Mouse (Mus musculus): Measurements from ENCODE around the gene 9530003J23Rik.
"Not testable (repeated sequence)": the region's sequence is repeated elsewhere in the genome, so short reads cannot be mapped to it uniquely, and the experiment has no call there.

The 9530003J23Rik gene

GRCm38 (mm10) chr10:117225094-117225493, 13.4 kb downstream of the 9530003J23Rik start:
- DNase-seq (ENCODE audit: low spot score in 2 of 2) = no peak

- peak; percentile 94 to 97 for DNase-seq (ENCODE audit: low spot score in 2 of 2)
Measured at GRCm38 (mm10) chr10:117224102-117224990, 14.2 kb downstream of the 9530003J23Rik start, which contains the start of gene Yeats4. TSS of gene Yeats4 (minus strand) at chr10:117224507.

DNA sequence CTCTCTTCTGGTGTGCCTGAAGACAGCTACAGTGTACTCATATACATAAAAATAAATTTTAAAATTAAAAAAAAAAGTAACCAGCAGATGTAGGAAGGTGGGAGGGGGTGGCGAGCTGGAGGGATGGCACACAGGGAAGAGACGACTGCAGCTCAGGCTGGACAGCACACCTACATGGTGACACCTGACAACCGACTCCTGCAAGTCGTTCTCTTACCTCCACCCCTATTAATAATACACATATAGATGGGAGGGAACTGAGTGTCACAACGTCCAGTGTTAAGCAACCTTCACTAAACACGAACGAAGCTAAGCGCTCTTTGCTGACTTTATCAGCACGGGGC, 14.8 kb downstream of the 9530003J23Rik start:
- no peak for DNase-seq (ENCODE audit: low spot score in 2 of 2)

DNA sequence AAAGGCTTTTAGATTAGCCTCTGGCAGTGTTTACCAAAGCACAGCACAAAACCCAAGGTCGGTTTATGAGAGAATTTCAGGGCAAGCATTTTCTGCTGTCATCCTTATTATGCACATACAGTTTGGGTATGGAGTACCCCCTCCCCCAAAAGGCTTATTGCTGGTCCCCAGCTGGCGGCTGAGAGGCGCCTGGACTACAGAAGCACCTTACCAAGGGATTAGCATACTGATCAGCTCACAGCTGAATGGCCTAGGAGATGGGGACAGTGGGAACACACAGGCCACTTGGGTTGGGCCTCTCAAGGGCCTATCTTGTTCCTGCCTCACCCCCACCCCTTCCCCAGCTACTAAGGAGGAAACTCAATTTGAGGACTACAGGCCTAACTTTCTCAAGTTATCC, 15.7 kb downstream of the 9530003J23Rik start:
- no peak for DNase-seq (ENCODE audit: low spot score in 2 of 2)

- no peak for DNase-seq (ENCODE audit: low spot score in 2 of 2)
Measured at GRCm38 (mm10) chr10:117218351-117218750, 20.2 kb downstream of the 9530003J23Rik start.

DNA sequence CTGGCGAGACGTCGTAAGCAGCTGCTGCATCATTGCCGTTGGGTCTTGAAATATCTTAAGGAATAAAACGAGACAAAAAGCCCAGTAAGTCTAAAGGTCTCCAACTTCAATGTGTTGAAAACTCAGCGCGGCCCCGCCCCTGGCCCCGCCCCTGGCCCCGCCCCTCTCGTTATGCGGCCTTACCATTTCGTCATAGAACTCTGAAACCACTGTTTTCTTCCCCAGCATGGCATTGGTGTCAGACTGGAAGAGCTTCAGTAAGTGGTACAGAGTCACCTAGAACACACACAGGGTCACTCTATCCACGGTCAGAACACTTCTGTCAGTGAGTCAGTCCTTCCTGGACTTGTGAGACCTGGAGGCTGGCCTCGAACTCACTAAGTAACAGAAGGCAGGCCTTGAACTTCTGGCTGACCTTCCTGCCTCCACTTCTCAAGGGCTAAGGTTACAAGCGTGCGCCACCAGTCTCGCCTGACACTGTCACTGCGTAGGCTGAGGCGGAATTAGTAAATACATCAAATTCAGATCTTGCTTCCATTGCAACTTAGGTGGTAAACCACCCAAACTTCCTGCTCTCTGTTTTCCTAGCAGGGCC, 21.2 kb downstream of the 9530003J23Rik start:
- no peak for DNase-seq (ENCODE audit: low spot score in 2 of 2)

DNA sequence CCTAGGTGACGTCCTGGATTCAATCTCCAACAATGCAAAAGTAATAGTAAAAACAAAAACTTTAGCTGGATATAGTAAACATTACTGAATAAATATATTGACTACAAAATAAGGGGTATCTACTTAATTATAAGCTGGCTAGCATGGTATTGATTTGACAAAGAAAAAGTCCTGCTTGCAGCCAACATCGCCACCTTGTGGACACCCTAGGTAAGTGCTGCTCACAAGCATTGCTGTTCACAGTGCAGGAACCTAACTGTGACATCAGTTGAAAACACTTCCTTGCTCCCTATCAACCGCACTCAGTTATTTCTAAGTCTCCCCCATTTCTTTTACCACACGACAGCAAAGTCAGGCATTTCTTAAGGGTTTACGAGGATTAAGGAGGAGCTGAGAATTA, 21.7 kb downstream of the 9530003J23Rik start:
- no peak for DNase-seq (ENCODE audit: low spot score in 2 of 2)

- DNase-seq (ENCODE audit: low spot score in 2 of 2) = no peak
Measured at GRCm38 (mm10) chr10:117216132-117216495, 22.4 kb downstream of the 9530003J23Rik start.

DNA sequence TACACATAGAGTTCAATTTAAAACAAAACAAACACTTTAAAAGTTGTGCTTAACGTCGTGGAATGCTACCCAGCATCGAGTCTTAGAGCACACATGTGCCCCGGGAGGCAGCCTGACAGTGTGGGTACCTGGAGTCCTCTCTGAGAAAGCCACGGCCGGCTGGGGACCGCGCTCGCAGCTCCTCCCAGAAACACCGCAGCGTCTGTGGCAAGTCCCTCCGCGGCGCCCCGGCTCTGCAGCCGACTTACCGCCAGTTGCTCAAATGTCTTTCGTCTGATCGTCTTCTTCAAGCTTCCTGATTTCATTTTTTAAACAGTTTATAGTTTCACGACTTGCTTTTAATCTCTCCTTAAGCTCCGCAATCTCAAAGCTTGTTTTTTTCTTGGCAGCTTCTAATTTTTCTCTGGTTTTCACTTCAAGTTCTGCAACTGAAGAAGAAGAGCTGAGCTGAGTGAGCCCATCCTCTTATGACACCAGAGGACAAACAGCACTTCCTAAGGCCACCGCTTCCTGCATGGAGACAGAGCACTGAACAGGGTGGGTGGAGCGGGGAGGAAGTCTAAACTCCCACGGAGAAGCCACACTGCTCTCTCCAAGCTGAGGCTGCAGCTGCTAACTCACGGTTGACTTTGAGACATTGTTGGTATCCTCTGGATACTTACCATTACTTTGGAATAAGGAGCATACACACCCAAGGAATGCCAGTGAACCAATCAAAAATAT, 22.9 kb downstream of the 9530003J23Rik start:
- DNase-seq (ENCODE audit: low spot score in 2 of 2) = no peak

DNA sequence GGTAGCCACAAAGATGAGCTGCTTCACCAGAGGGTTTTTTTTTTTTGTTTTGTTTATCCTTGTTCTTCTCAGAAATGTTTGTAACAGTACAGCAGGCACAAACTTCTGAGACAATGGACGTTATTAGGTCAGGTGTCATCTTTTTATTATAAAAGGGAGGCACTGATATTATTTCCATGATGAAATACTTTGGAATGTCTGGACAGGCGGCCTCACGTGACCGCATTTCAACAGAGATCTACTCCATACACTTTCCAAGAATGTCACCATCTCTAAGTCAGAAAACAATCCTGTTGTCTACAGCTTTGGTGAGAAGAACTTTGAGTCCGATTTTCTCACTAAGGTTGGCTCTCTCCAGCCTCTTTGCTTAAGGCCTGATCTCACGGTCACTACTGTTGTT, 27.5 kb downstream of the 9530003J23Rik start:
- DNase-seq (ENCODE audit: low spot score in 2 of 2) = no peak

GRCm38 (mm10) chr10:117209469-117209938, 29.0 kb downstream of the 9530003J23Rik start:
- DNase-seq (ENCODE audit: low spot score in 2 of 2) = no peak

DNA sequence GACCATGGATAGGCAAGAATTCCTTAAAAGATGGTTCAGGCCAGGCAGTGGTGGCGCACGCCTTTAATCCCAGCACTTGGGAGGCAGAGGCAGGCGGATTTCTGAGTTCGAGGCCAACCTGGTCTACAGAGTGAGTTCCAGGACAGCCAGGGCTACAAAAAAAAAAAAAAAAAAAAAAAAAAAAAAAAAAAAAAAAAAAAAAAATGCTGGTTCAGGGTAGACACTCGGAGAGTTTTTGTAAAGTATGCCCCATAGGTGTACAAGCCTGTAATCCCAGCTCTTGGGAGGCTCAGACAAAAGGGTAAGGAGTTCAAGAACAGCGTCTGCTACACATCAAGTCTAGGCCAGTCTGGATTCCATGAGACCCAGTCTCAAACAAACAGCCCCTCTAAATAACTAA, 29.7 kb downstream of the 9530003J23Rik start:
- DNase-seq (ENCODE audit: low spot score in 2 of 2) = not testable (repeated sequence)

DNA sequence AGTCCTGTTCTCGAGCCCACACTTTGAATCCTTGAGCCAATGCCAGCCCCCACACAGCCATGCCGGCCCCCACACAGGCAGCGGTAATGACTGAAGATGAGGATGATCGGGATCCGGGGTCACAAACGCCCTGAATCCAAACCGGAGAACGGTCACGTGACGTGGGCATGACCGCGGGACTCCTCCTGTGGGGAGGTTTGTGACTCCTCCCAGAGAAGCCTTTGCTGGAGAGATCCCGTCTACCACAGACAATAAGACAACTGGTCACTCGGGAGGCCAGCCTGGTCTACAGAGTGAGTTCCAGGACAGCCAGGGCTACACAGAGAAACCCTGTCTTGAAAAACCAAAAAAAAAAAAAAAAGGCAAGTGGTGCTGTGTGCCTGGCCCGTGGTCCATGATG, 30.3 kb downstream of the 9530003J23Rik start:
- DNase-seq (ENCODE audit: low spot score in 2 of 2) = no peak

DNA sequence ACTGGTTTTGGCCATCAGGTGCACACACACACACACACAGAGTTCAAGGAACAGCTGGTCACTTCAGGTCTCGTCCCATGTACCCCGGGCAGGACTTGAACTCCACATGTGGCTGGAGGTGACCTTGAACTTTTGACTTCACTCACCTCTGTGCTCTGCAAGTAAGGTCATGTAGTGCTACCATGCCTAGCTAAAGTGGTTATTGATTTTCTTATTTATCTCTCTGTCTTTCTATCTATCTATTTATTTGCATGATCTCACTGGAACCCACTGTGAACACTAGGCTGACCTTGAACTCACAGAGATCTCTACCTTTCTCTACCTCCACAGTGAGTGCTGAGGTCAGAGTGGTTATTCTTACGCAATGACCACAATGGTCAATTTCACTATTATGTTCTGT, 32.4 kb downstream of the 9530003J23Rik start:
- DNase-seq (ENCODE audit: low spot score in 2 of 2) = no peak

DNA sequence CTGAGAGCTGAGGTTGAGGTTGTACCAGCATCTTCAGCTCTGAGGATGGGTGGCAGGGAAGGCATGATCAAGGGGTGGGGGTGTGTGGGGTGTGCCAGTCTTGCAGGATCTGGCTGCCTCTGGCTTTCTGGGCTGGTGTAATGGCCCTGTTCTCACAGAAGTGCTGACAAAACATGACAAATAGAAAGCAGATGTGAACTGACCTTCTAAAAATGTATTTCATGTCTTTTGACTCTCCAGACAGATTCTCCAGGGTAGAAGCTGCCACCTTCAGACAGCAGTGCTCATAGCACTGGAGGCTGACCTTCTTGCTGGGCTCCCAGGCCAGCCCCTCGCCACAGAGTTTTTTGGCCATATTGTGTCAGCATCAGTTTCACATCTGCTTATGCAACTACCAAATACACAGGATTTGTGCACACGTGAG, 34.9 kb downstream of the 9530003J23Rik start:
- DNase-seq (ENCODE audit: low spot score in 2 of 2) = no peak

GRCm38 (mm10) chr10:117202981-117203557, 35.4 kb downstream of the 9530003J23Rik start:
- no peak for DNase-seq (ENCODE audit: low spot score in 2 of 2)

- DNase-seq (ENCODE audit: low spot score in 2 of 2) = no peak
Measured at GRCm38 (mm10) chr10:117199701-117200100, 38.8 kb downstream of the 9530003J23Rik start.

- DNase-seq (ENCODE audit: low spot score in 2 of 2) = no peak
Measured at GRCm38 (mm10) chr10:117196696-117197095, 41.8 kb downstream of the 9530003J23Rik start.

- no peak for DNase-seq (ENCODE audit: low spot score in 2 of 2)
Measured at GRCm38 (mm10) chr10:117195748-117196147, 42.8 kb downstream of the 9530003J23Rik start.

DNA sequence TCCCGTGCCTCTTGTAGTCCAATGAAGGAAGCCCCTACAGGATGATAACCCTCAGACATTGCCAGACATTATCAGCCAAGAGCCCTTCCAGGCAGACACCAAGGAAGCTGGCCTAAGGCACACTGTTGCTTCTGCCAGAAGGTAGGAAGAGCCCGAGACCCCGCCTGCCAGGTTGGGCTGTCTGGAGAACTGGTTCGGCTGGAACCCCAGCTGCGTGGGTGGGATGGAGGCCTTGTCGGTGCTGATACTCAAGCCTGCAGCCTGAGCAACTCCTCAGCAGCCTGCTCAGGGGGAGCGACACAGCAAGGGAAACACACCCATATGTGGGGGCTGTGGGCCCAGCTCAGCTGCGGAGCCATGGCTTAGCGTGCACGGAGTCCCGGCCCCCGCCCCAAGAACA, 43.5 kb downstream of the 9530003J23Rik start:
- no peak for DNase-seq (ENCODE audit: low spot score in 2 of 2)

DNA sequence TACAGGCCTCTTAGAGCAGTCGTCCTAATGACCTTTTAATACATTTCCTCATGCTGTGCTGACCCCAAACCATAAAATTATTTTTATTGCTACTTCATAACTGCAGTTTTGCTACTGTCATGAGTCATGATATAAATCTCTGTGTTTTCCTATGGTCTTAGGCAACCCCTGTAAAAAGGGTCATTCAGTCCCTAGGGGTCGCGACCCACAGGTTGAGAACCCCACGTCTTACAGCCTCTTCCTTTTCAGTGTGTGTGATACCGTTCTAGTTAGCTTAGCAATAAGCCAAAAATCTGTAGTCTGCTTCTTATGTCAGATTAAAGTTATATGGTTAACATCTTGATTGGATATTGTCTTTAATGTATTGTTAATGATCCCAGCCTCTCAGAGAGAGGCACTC, 45.1 kb downstream of the 9530003J23Rik start:
- no peak for DNase-seq (ENCODE audit: low spot score in 2 of 2)

Data from frontal cortex, postnatal 25 days (tissue).